Comparison of ENCODE assay signal across 22 mouse cellular contexts in genomic region chr13:100658091-100658490, GRCm38 (mm10). TPM values are rescaled to one million over a fixed set of nuclear protein-coding genes. Genes with fewer than 3 reads are reported as not detected.
A peak's percentile ranks its signal among the peaks of the same experiment; 100 is the strongest.
DNase-seq lines count a peak whose midpoint lies in the region; ATAC-seq and TF ChIP-seq lines count a peak whose summit lies in the region.
"Had no signal": no experiment of that assay in that cellular context is flagged by ENCODE, and none has a peak within 500 bp of the region (broad histone marks: within the 10 kb centered on the region; RNA-seq: fewer than 3 reads in every experiment).

No protein-coding gene starts in this region.

- no peak for TF ChIP-seq CTCF in testis, adult 2 months (IDR thresholded peaks at IDR 0.05; ENCODE audit: control insufficient read depth, insufficient read depth, insufficient replicate concordance, low read depth, low read length)

- no peak overlapping the region for H3K9ac ChIP-seq in liver, embryonic 12.5 days
- H3K9ac ChIP-seq in kidney, embryonic 16.5 days (replicated peaks; ENCODE audit: low read length): no peak overlapping the region
- H3K9ac ChIP-seq: embryonic facial prominence, embryonic 13.5 days; embryonic facial prominence, embryonic 15.5 days; forebrain, embryonic 12.5 days had no signal

- H3K4me1 ChIP-seq in liver, embryonic 12.5 days: peaks cover 11% of the 10 kb centered on the region; the same call in 1 of the 2 replicates
- H3K4me1 ChIP-seq in testis, adult 2 months (ENCODE audit: control insufficient read depth, insufficient read depth, low read length): peaks cover 4% of the 10 kb centered on the region; the same call in 1 of the 2 replicates
- H3K4me1 ChIP-seq in kidney, embryonic 16.5 days (ENCODE audit: insufficient read depth, low read length): no peaks in the 10 kb centered on the region
- H3K4me1 ChIP-seq: embryonic facial prominence, embryonic 13.5 days; embryonic facial prominence, embryonic 15.5 days; forebrain, embryonic 10.5 days; forebrain, embryonic 12.5 days had no signal

- DNase-seq in liver: no peak
- DNase-seq in testis, postnatal 10 days (ENCODE audit: low spot score): no peak
- DNase-seq: adrenal gland, adult 2 months; adrenal gland, postnatal 10 days; adrenal gland, postnatal 25 days; cerebellum, adult 11 months; cerebellum, adult 18-20 months; cerebellum, adult 8-10 months; cerebellum, adult 9-11 months; cerebellum, postnatal 14 days; cerebellum, postnatal 36 days; embryo, embryonic 11 days had no signal

- no peaks in the 10 kb centered on the region for H3K27me3 ChIP-seq in liver, embryonic 12.5 days (replicated peaks)
- H3K27me3 ChIP-seq in testis, adult 2 months (ENCODE audit: control insufficient read depth, insufficient read depth, low read length): no peaks in the 10 kb centered on the region
- no peaks in the 10 kb centered on the region for H3K27me3 ChIP-seq in kidney, embryonic 16.5 days (ENCODE audit: insufficient read depth, low read length)
- H3K27me3 ChIP-seq: embryonic facial prominence, embryonic 13.5 days; embryonic facial prominence, embryonic 15.5 days; forebrain, embryonic 12.5 days had no signal

- no peaks in the 10 kb centered on the region for H3K9me3 ChIP-seq in liver, embryonic 12.5 days (replicated peaks)
- H3K9me3 ChIP-seq in kidney, embryonic 16.5 days (ENCODE audit: low read length): no peaks in the 10 kb centered on the region
- H3K9me3 ChIP-seq: embryonic facial prominence, embryonic 13.5 days; embryonic facial prominence, embryonic 15.5 days; forebrain, embryonic 10.5 days; forebrain, embryonic 12.5 days had no signal

- TF ChIP-seq POLR2A in testis, adult 2 months (IDR thresholded peaks at IDR 0.05; ENCODE audit: control insufficient read depth, low read depth, low read length): no peak

- ATAC-seq in liver, embryonic 12.5 days: no peak
- no peak for ATAC-seq in kidney, embryonic 16.5 days (ENCODE audit: low FRiP score, low TSS enrichment)
- ATAC-seq: forebrain, embryonic 14.5 days; forebrain, embryonic 16.5 days had no signal

- H3K4me2 ChIP-seq in liver, embryonic 12.5 days: no peak overlapping the region
- no peak overlapping the region for H3K4me2 ChIP-seq in kidney, embryonic 16.5 days (replicated peaks; ENCODE audit: low read depth, low read length)
- H3K4me2 ChIP-seq: embryonic facial prominence, embryonic 13.5 days; embryonic facial prominence, embryonic 15.5 days; forebrain, embryonic 12.5 days had no signal

- peaks cover 45% of the 10 kb centered on the region for H3K36me3 ChIP-seq in liver, embryonic 12.5 days
- H3K36me3 ChIP-seq in testis, adult 2 months (ENCODE audit: control insufficient read depth, insufficient read depth, low read length): peaks cover 1% of the 10 kb centered on the region; the same call in 1 of the 2 replicates
- 0 out of 2 replicates have a peak, but pooled peaks cover 3% of the 10 kb centered on the region for H3K36me3 ChIP-seq in kidney, embryonic 16.5 days (ENCODE audit: insufficient read depth, low read length)

- H3K27ac ChIP-seq in liver, embryonic 12.5 days: 0 out of 2 replicates have a peak overlapping the region, but pooled peaks have one; percentile 6
- 0 out of 2 replicates have a peak overlapping the region, but pooled peaks have one; percentile 29 for H3K27ac ChIP-seq in testis, adult 2 months (ENCODE audit: control insufficient read depth, insufficient read depth, low read depth, low read length)
- no peak overlapping the region for H3K27ac ChIP-seq in kidney, embryonic 16.5 days (ENCODE audit: low read length)
- H3K27ac ChIP-seq: embryonic facial prominence, embryonic 13.5 days; embryonic facial prominence, embryonic 15.5 days; forebrain, embryonic 10.5 days; forebrain, embryonic 12.5 days had no signal

- 90% methylated on average over 5 of the region's 5 CpGs for WGBS in liver, embryonic 12.5 days (ENCODE audit: insufficient replicate concordance)
- 93% methylated on average over 5 of the region's 5 CpGs for WGBS in kidney, embryonic 16.5 days

- no peak overlapping the region for H3K4me3 ChIP-seq in liver, embryonic 12.5 days
- no peak overlapping the region for H3K4me3 ChIP-seq in testis, adult 2 months (ENCODE audit: control insufficient read depth, low read depth, low read length)
- no peak overlapping the region for H3K4me3 ChIP-seq in kidney, embryonic 16.5 days (ENCODE audit: low read length)
- H3K4me3 ChIP-seq: embryonic facial prominence, embryonic 13.5 days; embryonic facial prominence, embryonic 15.5 days; erythroblast, embryonic 14.5 days; forebrain, embryonic 10.5 days; forebrain, embryonic 12.5 days had no signal

RNA-seq across cellular contexts. Expression of gene Taf9, which starts 6.7 kb away (rescaled TPM):
- 17.8 and 17.9 TPM in 2 replicates for polyA plus RNA-seq in liver, embryonic 12.5 days (2016; fragmentation: Nextera tagmentation; extraction: Ambion mirVana)
- 649 and 666 TPM in 2 replicates for polyA plus RNA-seq in testis, adult 2 months (2012; rRNA removed)
- polyA plus RNA-seq in kidney, embryonic 16.5 days (2015; fragmentation: Nextera tagmentation; extraction: Ambion mirVana): 8.9 and 12.8 TPM in 2 replicates
- polyA plus RNA-seq: adrenal gland, adult 2 months had no signal

RNA-seq across cellular contexts. Expression of gene Rad17, which starts 7.2 kb away (rescaled TPM):
- polyA plus RNA-seq in liver, embryonic 12.5 days (2016; fragmentation: Nextera tagmentation; extraction: Ambion mirVana): 20.0 and 20.3 TPM in 2 replicates
- 12.3 and 12.7 TPM in 2 replicates for polyA plus RNA-seq in testis, adult 2 months (2012; rRNA removed)
- polyA plus RNA-seq in kidney, embryonic 16.5 days (2015; fragmentation: Nextera tagmentation; extraction: Ambion mirVana): 21.0 and 21.2 TPM in 2 replicates

RNA-seq across cellular contexts. Expression of gene Ak6, which starts 7.3 kb away (rescaled TPM):
- 216 and 222 TPM in 2 replicates for polyA plus RNA-seq in liver, embryonic 12.5 days (2016; fragmentation: Nextera tagmentation; extraction: Ambion mirVana)
- 203 and 359 TPM in 2 replicates for polyA plus RNA-seq in testis, adult 2 months (2012; rRNA removed)
- 258 and 281 TPM in 2 replicates for polyA plus RNA-seq in kidney, embryonic 16.5 days (2015; fragmentation: Nextera tagmentation; extraction: Ambion mirVana)

RNA-seq across cellular contexts. Expression of gene Ccdc125, which starts 11.4 kb away (rescaled TPM):
- polyA plus RNA-seq in liver, embryonic 12.5 days (2016; fragmentation: Nextera tagmentation; extraction: Ambion mirVana): 6.4 and 6.8 TPM in 2 replicates
- 0.12 and 0.20 TPM in 2 replicates for polyA plus RNA-seq in testis, adult 2 months (2012; rRNA removed)
- 7.2 and 7.7 TPM in 2 replicates for polyA plus RNA-seq in kidney, embryonic 16.5 days (2015; fragmentation: Nextera tagmentation; extraction: Ambion mirVana)
- polyA plus RNA-seq: erythroblast, embryonic 14.5 days had no signal

RNA-seq across cellular contexts. Expression of gene Marveld2, which starts 41.3 kb away (rescaled TPM):
- polyA plus RNA-seq in liver, embryonic 12.5 days (2016; fragmentation: Nextera tagmentation; extraction: Ambion mirVana): 6.2 and 7.1 TPM in 2 replicates
- 0.85 and 1.1 TPM in 2 replicates for polyA plus RNA-seq in testis, adult 2 months (2012; rRNA removed)
- polyA plus RNA-seq in kidney, embryonic 16.5 days (2015; fragmentation: Nextera tagmentation; extraction: Ambion mirVana): 18.8 and 20.5 TPM in 2 replicates
- polyA plus RNA-seq: erythroblast, embryonic 14.5 days had no signal

Comparison
In these comparisons a context has a peak if more than half of its experiments do, and no peak if none do; other contexts are left out.
1. RNA of gene Taf9, which starts 6.7 kb away (polyA plus RNA-seq): 649 to 666 TPM in testis, adult 2 months; 17.8 to 17.9 TPM in liver, embryonic 12.5 days and 8.9 to 12.8 TPM in kidney, embryonic 16.5 days; every median in the first group is over 10 times any median in the second.